Mouse (Mus musculus) MEL (cell line): ENCODE data around the gene Trem3.
A peak's percentile ranks its signal among the peaks of the same experiment; 100 is the strongest.

Source experiments
- CTCF ChIP-seq, 3 experiments: IDR thresholded peaks in 2 of 3; conservative IDR thresholded peaks in 1 of 3; 2 replicates each; pipeline ENCODE4 v1.5.1; 2011 to 2012; ENCODE audit warnings: low read length in 3 of 3, low read depth in 2 of 3, mild to moderate bottlenecking in 2 of 3, improper control_type of control experiment in 1 of 3, inconsistent platforms in 1 of 3, mixed read lengths in 1 of 3, moderate library complexity in 1 of 3; ENCODE audit not compliant: control insufficient read depth in 1 of 3, insufficient read depth in 1 of 3, poor library complexity in 1 of 3, severe bottlenecking in 1 of 3
- ELF1 ChIP-seq: IDR thresholded peaks from 2 replicates; pipeline ENCODE4 v1.6.1; 2014; ENCODE audit warnings: low read depth, mild to moderate bottlenecking, inconsistent platforms, low read length, improper control_type of control experiment, moderate library complexity
- GATA1 ChIP-seq: IDR thresholded peaks from 2 replicates; pipeline ENCODE4 v1.6.1; 2011; ENCODE audit warnings: low read depth, low read length, improper control_type of control experiment
- MAX ChIP-seq: IDR thresholded peaks from 2 replicates; pipeline ENCODE4 v1.6.1; 2011; ENCODE audit warnings: low read length, improper control_type of control experiment
- POLR2A ChIP-seq, 2 experiments: IDR thresholded peaks; 2 replicates each; pipeline ENCODE4 v1.6.1; 2011 to 2012; ENCODE audit warnings: low read length in 2 of 2, mild to moderate bottlenecking in 2 of 2, control low read depth in 1 of 2, improper control_type of control experiment in 1 of 2, low read depth in 1 of 2, moderate library complexity in 1 of 2; ENCODE audit not compliant: control insufficient read depth in 1 of 2, insufficient read depth in 1 of 2, poor library complexity in 1 of 2
- POLR2AphosphoS5 ChIP-seq: IDR thresholded peaks from 2 replicates; pipeline ENCODE4 v1.6.1; 2012; ENCODE audit warnings: low read depth, borderline replicate concordance, mild to moderate bottlenecking, inconsistent platforms, low read length, moderate library complexity, mixed read lengths
- TAL1 ChIP-seq: IDR thresholded peaks from 2 replicates; pipeline ENCODE4 v1.6.1; 2012; ENCODE audit warnings: mild to moderate bottlenecking, inconsistent platforms, low read length, moderate library complexity, mixed read lengths
- USF2 ChIP-seq, 2 experiments: IDR thresholded peaks; 2 replicates each; pipeline ENCODE4 v1.6.1; 2011 to 2012; ENCODE audit warnings: improper control_type of control experiment in 2 of 2, low read length in 2 of 2, borderline replicate concordance in 1 of 2, inconsistent platforms in 1 of 2, low read depth in 1 of 2, mild to moderate bottlenecking in 1 of 2; ENCODE audit not compliant: insufficient read depth in 1 of 2
- ZNF384 ChIP-seq: IDR thresholded peaks from 2 replicates; pipeline ENCODE4 v1.6.1; 2012; ENCODE audit warnings: low read depth, mild to moderate bottlenecking, inconsistent platforms, low read length, improper control_type of control experiment

DNA sequence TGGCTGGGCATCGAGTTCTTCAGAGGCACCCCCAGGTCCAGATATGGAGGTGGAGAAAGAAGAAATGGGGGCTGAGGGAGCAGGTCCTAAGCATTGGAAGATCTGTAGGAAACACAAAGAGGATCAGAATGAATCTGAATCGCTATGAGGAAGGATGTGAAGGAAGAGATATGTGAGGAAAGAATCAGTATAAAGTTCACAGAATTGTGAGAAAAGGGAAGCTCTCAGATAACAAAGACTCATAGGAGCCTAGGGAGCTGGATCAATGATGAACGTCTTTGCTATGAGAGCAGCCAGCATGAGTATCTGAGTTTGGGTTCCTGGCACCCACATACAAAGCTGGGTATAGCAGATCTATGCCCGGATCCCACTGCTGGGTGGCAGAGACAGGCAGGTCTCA lies 22.3 kb downstream of the Trem3 start:
- no peak for TF ChIP-seq ELF1
- TF ChIP-seq POLR2A (IDR thresholded peaks at IDR 0.05; ENCODE audit: control insufficient read depth in 1 of 2, insufficient read depth in 1 of 2, low read depth in 1 of 2, low read length in 2 of 2, poor library complexity in 1 of 2), result no peak
- TF ChIP-seq MAX, result no peak
- no peak for TF ChIP-seq ZNF384
- no peak for TF ChIP-seq CTCF (IDR thresholded peaks at IDR 0.05 in 2 of 3, conservative IDR thresholded peaks at IDR 0.05 in 1 of 3; ENCODE audit: control insufficient read depth in 1 of 3, insufficient read depth in 1 of 3, low read depth in 2 of 3, low read length in 3 of 3, poor library complexity in 1 of 3, severe bottlenecking in 1 of 3)
- TF ChIP-seq GATA1, result peak; percentile 76
- TF ChIP-seq USF2 (IDR thresholded peaks at IDR 0.05; ENCODE audit: borderline replicate concordance in 1 of 2, insufficient read depth in 1 of 2, low read depth in 1 of 2, low read length in 2 of 2), result no peak
- TF ChIP-seq TAL1, result no peak
- TF ChIP-seq POLR2AphosphoS5, result no peak
